Mouse (Mus musculus) liver, embryonic 11.5 days (tissue): ENCODE measurements around the gene Kdsr. TPM values are rescaled to one million over a fixed set of nuclear protein-coding genes. Genes with fewer than 3 reads are reported as not detected.

ENCODE experiments used
- polyA plus RNA-seq: library from polyadenylated mRNA; unstranded; fragments of >200 nt; fragmentation: Nextera tagmentation; extraction: Ambion mirVana; gene quantifications from 2 replicates; pipeline ENCODE4 v1.2.1, GENCODE M21; 2014

Gene Kdsr
- polyA plus RNA-seq, 1 experiment from 2014 or later, result 8.1 TPM

Other genes starting within 250 kb of the Kdsr start
- 2.8 and 3.3 TPM in 2 replicates for gene Bcl2, start 45.5 kb downstream of the Kdsr start, polyA plus RNA-seq
- 53.7 and 55.2 TPM in 2 replicates for gene Vps4b, start 37.0 kb upstream of the Kdsr start, polyA plus RNA-seq
- not detected in 2 replicates for gene Serpinb5, start 101.4 kb upstream of the Kdsr start, polyA plus RNA-seq
- gene Serpinb12, start 174.7 kb upstream of the Kdsr start, polyA plus RNA-seq, result not detected in 2 replicates
- gene Serpinb13, start 221.3 kb upstream of the Kdsr start, polyA plus RNA-seq, result not detected in 2 replicates